Mouse (Mus musculus): ENCODE results near the gene Barhl1. TPM values are rescaled to one million over a fixed set of nuclear protein-coding genes. Genes with fewer than 3 reads are reported as not detected.
A peak's percentile ranks its signal among the peaks of the same experiment; 100 is the strongest.

Barhl1 gene
- total RNA-seq, 2 experiments from 2014 or later = not detected

DNA sequence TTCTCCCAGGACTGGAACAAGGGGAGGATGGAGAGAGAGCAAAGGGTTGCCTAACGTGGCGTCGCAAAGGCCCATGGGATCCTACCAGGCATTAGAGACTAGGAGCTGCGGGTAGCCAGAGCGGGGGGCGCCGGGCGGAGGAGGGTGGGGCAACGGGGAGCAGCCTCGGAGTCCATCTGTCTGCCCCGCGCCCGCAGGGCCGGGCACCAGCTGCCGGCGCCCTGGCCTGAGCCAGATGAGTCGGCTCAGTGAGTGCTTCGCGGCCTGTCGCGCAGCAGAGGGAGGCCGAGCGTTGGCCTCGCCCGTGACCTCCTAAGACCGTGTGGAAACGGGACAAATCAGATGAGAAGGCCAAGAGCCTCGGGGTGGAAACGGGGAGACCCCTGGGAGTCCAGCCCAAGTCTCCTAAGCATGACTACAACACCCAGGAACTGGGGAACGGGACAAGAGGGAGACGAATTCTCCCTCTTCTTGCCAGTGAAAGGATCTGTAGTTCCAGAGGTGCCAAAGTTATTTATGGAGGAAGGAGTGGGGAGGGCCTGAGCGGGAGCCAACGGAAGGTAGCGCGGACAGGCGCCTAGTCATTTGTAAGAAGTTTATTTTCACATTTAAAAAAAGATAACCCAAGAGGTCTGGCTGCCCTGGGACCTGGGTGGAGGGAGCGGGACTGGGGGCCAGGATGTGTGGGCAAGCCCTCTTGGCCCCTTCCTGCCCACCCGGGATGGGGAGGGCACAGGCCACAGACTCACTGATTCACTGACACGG is 7.9 kb downstream of the Barhl1 start:
- no peak for DNase-seq (ENCODE audit: low spot score in 2 of 2)
- TF ChIP-seq CTCF (conservative IDR thresholded peaks at IDR 0.05) = no peak
- no peak overlapping the region for H3K4me3 ChIP-seq
- no peak overlapping the region for H3K27ac ChIP-seq

DNA sequence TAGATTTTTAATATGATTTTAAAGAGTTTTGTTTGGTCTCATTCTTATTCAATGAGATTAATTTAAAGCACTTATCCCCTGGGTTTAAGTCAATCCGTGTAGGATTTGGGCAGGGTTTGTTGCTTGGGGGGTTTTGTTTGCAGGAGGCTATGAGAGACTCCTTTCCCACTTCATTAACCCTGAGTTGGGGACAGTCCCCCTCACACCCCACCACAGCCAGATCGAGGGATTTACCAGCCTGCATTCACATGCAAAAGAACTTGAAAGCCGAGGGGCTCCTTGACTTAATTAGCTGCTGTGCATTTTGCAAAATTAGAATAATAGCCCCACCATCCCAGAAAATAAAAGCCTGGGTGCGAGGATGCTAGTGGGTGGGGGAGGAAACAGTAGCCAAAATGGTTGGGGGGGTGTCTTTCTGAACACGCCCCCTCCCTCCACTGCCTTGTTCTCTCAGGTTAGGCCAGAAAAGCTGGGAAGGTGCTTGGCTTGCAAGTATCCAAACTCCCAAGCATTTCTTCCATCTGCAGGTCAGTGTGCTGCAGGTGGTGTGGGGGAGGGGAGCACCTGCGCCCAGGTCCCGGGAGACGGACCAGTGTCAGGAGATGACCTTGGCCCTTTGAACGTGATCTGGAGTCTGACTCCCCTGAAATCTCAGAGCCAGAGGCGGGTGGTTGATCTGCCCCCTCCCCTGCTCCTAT is 8.6 kb downstream of the Barhl1 start:
- Histone ChIP-seq H3K4me3 (no peak overlapping the region), H3K27ac (no peak overlapping the region)
- no peak for TF ChIP-seq CTCF (conservative IDR thresholded peaks at IDR 0.05)
- no peak for DNase-seq (ENCODE audit: low spot score in 2 of 2)

DNA sequence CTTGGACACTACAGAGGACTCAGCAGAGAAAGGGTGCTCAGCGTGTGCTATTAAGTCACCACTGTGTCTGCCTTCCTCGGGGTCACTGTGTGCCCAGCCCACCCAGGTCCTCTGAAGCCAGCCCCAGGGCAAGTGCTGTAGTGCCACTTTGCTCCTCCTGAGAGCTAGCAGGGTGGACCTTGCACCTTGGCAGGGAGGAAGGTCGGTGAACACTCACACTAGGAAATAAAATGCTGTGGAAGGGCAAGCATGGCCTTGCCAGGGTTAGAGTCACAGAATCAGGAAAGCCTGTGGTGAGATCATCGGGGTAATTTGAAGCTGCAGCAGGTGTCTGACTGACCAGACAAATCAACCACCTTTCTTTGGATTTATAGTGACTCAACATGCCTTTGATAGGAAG is 10.9 kb downstream of the Barhl1 start:
- no peak overlapping the region for H3K27ac ChIP-seq
- H3K4me3 ChIP-seq = no peak overlapping the region
- no peak for DNase-seq (ENCODE audit: low spot score in 2 of 2)
- no peak for TF ChIP-seq CTCF (conservative IDR thresholded peaks at IDR 0.05)

DNA sequence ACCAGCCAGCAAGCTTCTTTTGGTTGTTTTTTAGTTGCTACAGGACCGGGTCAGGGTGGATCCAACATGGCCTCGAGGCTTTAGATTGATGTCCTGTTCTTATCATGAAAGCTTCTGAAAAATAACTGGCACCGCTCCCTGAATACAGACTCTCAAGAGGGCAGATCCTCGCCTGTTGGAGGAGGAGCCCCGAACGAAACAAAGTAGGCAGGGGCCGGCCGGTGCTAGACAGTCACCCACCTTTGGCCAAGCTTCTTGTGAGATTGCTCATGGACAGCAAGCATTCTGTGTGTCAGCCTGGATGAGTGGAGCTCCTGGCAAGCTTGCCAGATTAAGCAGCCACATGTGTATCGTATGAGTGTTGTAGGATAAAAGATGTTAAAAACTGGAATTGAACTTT is 11.7 kb downstream of the Barhl1 start:
- TF ChIP-seq CTCF (conservative IDR thresholded peaks at IDR 0.05) = no peak
- no peak for DNase-seq (ENCODE audit: low spot score in 2 of 2)
- Histone ChIP-seq H3K4me3 (no peak overlapping the region), H3K27ac (no peak overlapping the region)

DNA sequence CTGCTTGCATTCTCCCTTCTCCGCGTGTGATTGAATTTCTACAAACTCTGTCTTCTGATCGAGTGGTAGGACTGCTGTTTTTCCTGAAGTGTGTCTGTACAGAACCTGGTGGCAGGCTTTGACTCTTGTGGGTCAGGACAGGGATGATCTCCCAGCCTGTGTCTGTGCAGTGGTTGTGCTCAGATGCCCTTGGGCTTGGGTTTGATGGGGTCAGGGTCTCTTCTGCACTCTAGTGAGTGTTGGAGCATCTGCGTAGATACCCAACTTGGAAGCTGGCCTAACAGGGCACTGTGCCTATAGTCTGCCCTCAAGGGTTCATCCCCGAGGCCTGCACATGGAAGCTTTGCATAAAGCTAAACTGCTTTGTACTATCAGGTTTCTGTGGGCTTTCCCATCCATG is 12.6 kb downstream of the Barhl1 start:
- Histone ChIP-seq H3K4me3 (no peak overlapping the region), H3K27ac (peak overlapping the region; percentile 32; the same call in 1 of the 2 replicates)
- DNase-seq (ENCODE audit: low spot score in 2 of 2) = no peak
- no peak for TF ChIP-seq CTCF (conservative IDR thresholded peaks at IDR 0.05)

DNA sequence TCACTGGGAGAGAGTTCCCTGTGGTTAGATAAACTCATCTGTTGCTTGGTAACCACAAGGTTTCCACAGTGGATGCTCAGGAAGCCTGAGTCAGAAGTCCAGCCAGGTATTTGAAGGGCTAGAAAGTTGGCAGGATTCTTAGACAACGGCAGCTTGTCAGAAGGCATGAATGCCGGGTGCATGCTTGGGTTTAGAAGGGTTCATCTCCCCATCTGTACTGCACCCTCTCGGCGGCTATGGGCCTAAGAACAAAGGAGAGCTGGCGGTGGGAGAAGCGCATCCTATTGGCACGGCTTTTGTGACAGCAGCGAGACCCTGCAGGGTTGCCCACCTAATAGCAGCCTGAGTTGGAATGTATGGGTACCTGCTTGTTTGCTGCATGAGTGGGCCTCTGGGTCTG is 14.2 kb downstream of the Barhl1 start:
- no peak overlapping the region for H3K27ac ChIP-seq
- TF ChIP-seq CTCF (conservative IDR thresholded peaks at IDR 0.05) = no peak
- DNase-seq (ENCODE audit: low spot score in 2 of 2) = no peak

DNA sequence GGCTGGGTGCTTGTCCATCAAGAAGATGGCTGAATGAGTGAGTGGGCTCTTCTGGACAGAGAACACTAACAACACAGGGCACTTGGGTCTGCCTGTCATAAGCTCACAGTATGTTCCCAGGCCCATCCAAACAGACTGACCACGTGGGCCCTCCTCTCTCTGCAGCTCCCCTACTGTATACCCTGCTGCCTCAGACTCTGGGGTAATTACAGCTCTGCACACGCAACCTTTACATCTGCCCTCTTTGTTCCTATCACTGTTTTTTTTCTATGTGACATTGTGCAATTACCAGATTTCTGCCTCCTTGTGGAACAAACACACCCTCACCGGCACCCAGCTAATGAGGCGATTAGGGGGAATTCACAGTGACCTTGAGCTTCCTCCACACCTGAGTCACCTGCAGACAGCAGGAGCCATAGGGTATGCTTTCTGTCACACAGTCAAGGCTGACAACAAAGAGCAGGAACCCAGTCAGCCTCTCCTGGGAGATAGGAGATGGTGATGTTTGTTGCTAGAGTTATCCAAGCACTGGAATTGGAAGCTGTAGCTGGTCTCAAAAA is 19.0 kb downstream of the Barhl1 start:
- Histone ChIP-seq H3K27ac (no peak overlapping the region), H3K4me3 (no peak overlapping the region)
- no peak for TF ChIP-seq CTCF (conservative IDR thresholded peaks at IDR 0.05)
- no peak for DNase-seq (ENCODE audit: low spot score in 2 of 2)

More for the DNA sequence above, 14.2 kb downstream of the Barhl1 start:
- no peak overlapping the region for H3K4me3 ChIP-seq

DNA sequence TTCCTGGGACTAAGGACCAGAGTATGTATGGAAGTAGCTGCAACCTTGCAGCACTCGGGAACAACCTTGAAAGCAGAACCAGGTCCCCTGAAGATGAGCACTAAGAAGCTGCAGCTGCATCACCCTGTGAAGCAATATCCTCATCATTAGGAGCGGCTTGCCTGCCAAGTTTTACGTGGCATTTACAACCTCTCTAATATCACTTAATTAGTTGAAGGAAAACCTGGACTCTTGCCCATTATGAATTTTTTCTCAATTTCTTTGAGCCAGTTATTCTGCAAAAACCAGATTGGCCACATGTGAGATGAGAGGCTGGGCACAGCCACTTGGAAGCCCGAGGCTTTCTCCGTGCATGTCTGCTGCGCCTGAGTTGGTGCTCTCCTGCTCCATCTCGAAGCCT is 20.6 kb downstream of the Barhl1 start:
- DNase-seq (ENCODE audit: low spot score in 2 of 2) = no peak
- no peak overlapping the region for H3K4me3 ChIP-seq
- H3K27ac ChIP-seq = no peak overlapping the region
- no peak for TF ChIP-seq CTCF (conservative IDR thresholded peaks at IDR 0.05)

DNA sequence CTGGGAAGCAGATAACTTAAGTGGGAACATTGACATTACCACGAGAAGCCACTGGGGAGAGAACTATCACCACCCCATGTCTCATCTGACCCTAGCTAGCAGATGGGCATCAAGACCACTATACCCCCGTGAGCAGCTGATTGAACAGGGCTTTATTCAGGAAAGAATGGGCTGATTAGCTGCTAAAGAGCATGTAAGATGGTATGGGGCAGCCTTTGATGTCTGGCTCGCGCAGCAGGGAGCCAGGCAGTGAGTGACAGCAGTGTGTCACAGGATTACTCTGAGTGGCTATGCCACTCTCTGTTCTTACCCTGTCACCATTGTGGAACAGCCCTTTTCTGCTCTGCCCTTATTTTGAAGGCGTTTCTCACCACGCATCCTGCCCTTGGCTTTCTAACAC is 22.9 kb downstream of the Barhl1 start:
- no peak overlapping the region for H3K4me3 ChIP-seq
- no peak for DNase-seq (ENCODE audit: low spot score in 2 of 2)
- TF ChIP-seq CTCF (conservative IDR thresholded peaks at IDR 0.05) = no peak
- H3K27ac ChIP-seq = no peak overlapping the region

DNA sequence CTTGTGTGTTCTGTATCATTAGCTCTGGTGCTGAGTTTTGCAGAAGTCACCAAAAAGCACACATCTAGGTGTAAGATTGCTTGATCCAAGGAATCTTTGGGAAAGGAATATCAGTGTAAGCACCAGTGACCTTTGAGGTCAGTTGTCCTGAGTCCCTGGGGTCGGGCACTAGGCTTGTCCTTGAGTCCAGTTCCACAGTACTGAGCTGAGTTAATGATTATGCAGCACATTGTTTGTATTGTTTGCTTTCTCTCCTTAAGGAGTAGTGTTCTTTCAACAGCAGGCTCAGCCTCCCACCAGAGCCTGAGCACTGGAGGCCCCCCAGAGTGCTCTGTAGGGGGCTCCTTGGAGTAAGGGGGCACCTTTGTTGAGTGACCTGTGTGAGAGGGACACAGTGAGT is 23.7 kb downstream of the Barhl1 start:
- DNase-seq (ENCODE audit: low spot score in 2 of 2) = no peak
- no peak overlapping the region for H3K4me3 ChIP-seq
- no peak overlapping the region for H3K27ac ChIP-seq
- no peak for TF ChIP-seq CTCF (conservative IDR thresholded peaks at IDR 0.05)

DNA sequence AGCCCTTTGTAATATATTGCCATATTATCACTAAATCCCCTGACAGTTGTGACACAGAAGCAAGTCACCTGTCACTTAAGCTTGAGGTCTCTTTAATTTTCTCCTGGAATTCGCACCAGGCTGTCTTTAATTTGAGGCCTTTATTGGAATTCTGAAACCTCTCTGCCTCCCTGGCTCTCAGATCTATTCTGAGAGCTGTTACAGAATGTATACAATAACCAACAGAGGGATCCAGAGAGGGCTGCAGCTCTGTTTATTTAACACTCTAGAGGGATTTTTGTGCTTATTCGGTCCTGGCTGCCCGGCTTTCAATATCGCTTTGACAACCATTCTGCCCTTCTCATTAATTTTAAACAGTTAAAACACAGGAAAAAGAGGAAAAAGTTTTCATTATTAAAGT is 31.6 kb downstream of the Barhl1 start:
- DNase-seq (ENCODE audit: low spot score in 2 of 2) = no peak

DNA sequence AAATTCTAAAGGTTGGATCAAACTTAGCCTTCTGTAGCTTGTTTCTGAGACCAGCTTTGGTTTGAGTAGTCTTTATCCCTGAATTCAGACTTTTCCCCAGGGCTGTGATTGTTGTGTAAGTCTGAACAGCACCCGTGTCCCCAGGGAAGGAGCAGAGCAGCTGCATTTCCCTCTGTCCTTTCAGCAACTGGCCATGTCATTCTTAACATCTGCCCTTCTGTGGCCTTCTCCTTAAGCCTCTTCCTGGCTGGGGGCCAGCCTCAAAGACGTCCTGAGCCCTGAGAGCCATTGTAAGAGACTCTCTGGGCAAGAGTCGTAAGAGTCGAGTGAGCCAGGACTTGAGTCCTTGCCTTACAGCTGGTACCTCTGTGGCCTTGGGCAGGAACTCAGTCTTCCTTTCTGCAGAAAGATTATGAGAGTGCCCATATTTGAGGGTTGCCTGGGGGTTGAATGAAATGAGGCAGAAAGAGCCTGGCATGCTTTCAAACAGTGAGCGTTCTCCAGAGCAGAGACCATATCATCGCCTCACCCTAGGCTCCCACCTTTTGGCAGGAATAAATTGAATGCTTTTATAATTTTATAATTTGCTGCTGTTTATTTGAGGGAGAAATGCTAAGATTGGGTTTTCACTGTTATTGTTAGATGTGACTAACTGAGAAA is 33.5 kb downstream of the Barhl1 start:
- no peak for TF ChIP-seq CTCF (conservative IDR thresholded peaks at IDR 0.05)
- no peak overlapping the region for H3K27ac ChIP-seq
- DNase-seq (ENCODE audit: low spot score in 2 of 2) = no peak
- no peak overlapping the region for H3K4me3 ChIP-seq

More for the DNA sequence above, 31.6 kb downstream of the Barhl1 start:
- Histone ChIP-seq H3K4me3 (no peak overlapping the region), H3K27ac (no peak overlapping the region)
- no peak for TF ChIP-seq CTCF (conservative IDR thresholded peaks at IDR 0.05)

DNA sequence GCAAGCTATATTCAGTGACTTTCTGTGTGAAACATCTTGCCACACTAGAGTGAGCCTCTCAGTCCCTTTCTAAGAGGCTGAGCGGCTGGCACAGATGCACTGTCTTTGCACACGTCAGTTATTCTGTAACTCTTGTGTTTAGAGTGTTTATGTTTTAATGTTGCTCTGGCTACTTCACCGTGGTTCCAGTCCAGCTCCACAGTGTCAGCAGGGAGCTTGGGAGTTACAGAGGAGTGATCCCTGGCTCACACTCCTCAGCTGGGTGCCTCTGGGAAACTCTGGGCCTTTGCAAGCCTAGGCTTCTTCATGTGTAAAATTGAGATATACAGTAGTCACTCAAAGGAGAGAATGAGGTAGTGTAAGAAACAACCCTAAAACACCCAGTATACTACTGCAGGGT is 34.4 kb downstream of the Barhl1 start:
- no peak overlapping the region for H3K4me3 ChIP-seq
- TF ChIP-seq CTCF (conservative IDR thresholded peaks at IDR 0.05) = no peak
- H3K27ac ChIP-seq = no peak overlapping the region
- DNase-seq (ENCODE audit: low spot score in 2 of 2) = no peak
